Mouse (Mus musculus): ENCODE data around the gene Arih2. TPM values are rescaled to one million over a fixed set of nuclear protein-coding genes. Genes with fewer than 3 reads are reported as not detected.

The Arih2 gene
- total RNA-seq, 2 experiments from 2014 or later, result 73.1 to 84.5 TPM

DNA sequence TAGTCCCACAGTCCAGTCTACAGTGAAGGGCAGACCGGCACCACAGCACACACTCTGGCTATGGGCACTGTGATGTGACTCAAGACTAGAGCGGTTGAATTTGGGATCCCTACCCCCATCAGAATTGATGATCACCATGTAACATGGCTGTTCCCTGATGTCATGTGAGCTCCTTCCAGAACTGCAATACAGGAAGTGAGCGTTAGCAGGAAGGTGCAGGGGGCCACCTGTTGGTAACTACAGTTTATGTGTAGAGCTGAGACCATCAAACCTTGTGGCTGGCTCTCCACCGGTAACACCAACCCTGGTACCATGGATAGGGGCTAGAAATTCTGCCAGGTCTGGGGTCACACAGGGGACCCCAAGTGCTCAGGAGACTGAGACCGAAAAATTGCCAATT lies 60.0 kb downstream of the Arih2 start:
- no peak for DNase-seq (ENCODE audit: low spot score)

DNA sequence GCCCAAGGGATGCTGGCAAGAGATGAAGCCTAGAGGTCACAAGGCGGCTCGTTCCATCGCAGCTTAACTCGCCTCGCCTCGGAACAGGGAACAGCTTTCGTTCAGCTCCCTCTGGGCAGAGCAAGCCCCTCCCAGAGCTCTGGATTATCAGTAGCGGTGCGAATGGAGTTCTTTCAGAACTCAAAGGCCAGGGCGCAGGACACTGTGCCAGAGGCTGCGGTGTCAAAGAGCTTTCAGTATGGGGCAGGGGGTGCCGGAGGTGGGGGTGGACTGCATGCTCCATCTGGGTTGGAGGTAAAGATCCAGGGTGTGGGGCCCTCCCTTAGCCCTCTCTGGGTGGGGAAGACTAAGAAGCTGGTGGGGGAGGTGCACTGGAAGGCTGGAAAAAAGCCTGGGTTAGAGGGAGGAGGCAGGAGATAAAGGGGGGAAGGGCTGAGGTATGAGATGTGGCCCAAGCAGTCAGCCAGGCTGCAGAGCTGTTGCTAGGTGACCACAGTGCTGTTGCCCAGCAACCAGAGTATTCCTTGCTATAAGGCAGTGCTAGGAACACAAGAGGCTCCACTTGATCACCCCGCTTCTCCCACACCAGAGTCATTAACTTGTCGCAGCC lies 61.5 kb downstream of the Arih2 start:
- DNase-seq (ENCODE audit: low spot score), result peak; percentile 52

DNA sequence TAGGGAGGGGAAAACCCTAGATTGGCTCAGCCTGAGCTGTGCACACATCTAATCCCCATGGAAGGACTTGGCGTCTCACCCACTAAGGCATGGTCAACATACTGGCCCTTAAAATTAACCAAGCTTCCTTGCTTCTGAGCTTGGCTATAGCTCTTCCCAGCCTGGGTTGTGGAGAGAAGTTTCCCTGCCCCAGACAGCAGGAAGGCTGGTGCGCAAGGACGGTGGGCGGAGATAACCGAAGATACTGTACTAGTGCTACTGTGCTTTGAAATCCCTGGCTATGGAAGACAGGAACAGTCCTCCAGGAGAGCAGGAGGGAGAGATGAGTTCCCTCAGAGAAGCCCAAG lies 69.9 kb downstream of the Arih2 start:
- DNase-seq (ENCODE audit: low spot score), result no peak

DNA sequence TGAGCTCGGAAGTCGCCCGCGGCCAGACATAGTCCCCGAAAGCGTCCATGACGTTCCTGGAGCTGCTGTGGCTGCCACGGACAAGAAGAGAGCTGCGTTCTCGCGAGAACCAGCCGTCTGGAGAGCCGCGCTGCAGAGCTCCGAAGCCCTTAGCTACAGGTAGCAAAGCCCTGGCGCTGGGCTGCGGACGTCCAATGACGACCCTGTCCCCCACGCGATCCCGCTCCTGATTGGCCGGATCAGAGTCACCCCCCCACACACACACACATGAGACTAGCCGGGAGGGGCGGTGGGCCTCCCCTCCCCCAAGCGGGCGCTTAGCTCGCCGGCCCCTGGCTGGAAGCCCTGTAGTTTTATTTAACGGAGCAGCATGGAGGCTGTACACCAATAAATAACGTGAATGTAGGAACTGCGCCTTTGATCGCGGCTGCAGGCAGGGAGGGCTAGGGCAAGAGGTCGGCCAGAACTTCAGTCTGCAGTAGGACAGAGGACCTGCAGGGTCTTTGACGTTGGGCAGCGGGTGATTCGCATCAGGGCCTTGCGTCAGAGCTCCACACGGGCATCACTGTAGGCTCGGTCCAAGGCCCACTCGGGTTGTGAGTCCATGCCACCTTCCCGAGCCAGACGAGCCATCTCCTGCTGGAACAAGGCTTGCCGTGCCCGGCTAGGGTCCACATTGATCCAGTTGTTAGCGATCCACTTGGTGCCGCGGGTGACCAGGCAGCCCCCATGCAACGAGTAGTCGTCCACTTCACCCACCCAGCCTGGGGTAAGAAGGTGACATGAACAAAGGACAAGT lies 70.4 kb downstream of the Arih2 start, which contains the start of gene Wdr6:
Gene Wdr6, minus strand, starts transcription at position 195 of the 799 bp plus-strand sequence.
- DNase-seq (ENCODE audit: low spot score), result peak; percentile 90

DNA sequence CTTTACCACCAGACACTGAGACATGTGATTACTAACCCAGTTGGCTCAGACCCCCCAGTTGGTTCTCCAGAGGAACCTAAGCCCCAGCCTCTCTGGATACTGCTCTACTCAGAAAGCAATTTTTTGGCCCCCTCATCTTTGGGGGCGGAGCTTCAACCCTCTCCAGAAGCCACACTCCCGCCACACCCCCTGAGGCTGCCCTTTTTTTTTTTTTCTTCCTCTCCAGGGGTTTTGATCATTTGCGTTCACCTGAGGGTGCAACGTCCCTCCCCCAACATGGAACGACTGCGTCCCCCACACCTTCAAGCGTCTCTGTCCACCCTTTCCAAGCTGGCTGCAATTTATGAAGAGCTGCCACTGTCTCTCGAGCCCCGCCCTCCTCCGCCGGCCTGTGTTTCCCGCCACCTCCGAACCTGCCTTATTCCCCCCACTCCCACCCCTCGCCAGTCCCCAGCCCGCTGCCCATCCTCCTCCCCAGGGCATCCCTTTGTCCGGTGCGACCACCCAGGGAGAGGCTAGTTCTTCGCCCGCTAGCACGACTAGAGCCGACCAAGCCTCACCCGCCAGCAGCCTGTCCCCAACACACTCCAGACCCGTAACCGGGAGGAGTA lies 71.1 kb downstream of the Arih2 start:
- peak; percentile 75 for DNase-seq (ENCODE audit: low spot score)

DNA sequence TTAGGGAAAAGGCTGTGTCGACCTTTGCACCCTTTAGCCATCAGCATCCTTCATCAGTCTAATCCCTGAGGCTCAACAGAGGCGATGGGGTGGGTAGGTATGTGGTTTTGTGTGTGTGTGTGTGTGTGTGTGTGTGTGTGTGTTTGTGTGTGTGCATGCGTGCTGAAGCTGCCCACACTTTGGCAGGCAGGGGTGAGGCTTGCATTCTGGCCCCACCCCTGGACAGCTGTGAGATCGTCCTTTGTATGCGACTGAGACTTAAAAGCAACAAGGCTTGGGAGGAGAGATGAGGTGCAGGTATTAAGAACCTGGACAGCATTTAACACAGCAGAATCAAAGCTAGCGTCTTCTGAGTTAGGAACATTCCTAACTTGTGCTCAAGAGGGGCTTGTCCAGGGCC lies 72.2 kb downstream of the Arih2 start:
- DNase-seq (ENCODE audit: low spot score), result no peak

DNA sequence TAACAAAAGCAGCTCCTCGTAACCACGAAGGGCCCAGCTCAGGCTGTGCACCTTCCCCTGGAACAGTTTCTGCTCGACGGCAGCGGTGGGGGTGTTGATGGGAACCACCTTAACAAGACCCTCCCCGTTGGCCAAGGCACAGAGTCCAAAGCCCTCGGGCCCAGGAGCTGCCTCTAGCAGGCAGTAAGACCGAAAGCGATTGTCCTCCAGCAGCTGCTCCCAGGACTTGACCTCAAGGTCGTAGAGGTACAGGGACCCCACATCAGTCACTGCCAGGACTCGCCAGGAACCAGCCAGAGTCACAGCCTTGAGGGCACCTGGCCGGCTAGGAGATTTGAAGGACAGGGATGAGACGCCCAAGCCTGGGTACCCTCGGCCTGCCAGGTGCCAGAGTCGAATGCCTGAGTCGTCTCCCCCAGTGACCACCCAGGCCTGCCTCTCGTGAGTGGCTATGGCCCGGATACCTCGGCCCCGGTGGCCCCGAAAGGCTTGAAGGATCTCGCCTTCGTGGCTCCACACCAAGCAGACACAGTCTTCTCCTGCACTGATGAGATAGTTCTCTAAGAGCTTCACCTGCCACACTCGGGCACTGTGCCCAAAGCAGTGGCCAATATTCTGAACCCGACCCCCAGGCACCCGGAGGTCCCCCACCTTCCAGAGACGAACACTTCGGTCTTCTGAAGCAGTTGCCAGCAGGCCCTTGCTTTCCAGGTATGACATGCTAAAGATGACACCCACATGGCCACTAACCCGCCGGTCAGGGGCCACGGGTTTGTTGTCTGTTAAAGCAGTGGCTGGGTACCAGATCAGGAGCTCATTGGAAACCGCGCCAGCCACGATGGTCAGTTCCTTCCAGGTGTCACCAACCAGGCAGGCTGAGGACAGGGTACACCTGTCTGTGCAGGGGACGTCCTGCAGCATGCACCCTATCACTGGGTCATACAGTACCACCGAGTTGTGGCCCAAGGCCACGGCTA lies 73.6 kb downstream of the Arih2 start:
- no peak for DNase-seq (ENCODE audit: low spot score)

DNA sequence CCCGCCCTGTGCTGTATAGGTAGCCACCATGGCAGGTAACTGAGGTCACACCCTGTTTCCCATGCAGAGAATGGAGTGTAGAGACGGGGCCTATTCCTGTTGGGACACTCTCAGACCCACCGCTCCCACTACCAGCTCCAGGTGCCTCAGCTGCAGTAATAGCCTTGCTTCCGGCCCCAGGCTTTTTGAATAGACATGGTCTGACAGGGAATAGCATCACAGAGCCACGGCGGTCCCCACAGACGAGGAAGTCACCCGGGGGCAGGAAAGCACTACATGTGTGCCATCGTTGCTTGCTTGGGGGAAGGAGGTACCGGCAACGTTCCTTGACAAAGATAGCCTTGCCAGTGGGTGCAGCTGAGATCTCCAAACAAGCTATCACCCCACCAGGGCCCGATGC lies 74.3 kb downstream of the Arih2 start:
- DNase-seq (ENCODE audit: low spot score), result no peak

DNA sequence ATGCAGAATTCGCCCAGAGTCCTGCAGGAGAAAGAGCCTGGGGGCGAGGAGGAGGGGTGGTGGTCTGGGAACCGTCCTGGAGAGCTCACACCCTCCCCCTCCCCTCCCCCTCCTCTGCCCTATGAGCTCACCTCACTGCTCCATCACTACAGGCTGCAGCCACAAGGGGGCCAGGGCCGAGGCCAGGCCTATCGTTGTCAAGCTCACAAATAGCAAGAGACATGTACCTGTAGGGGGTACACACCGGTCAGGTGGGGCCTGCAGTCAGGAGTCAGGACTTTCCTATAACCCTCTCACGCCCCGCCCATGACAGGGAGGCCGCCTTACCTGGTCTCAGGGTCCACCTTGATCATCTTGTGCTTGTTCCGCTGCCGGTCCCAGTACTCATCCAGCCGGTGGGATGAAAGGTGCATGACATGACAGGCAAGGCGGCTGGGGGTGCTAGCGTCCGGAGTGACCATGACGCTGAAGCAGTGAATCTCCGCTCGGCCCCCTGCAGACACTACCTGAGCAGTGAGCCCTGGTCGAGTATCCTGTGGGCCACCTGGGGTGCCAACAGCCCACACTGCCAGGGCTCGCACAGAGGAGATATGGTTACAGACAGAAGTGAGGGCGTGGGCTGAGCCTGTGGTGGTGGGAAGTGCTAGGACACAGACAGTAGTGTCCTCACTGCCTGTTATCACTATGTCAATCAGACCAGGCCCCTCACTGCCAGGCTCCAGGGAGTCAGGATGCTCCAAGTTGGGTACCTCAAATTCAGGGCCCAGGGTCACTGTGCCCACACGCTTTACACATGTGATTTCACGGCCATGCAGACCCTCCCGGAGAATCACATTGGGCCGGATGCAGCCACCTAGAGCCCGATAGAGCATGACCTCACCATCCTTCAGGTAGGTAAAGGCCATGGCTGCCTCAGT lies 75.2 kb downstream of the Arih2 start:
- peak; percentile 30 for DNase-seq (ENCODE audit: low spot score)

DNA sequence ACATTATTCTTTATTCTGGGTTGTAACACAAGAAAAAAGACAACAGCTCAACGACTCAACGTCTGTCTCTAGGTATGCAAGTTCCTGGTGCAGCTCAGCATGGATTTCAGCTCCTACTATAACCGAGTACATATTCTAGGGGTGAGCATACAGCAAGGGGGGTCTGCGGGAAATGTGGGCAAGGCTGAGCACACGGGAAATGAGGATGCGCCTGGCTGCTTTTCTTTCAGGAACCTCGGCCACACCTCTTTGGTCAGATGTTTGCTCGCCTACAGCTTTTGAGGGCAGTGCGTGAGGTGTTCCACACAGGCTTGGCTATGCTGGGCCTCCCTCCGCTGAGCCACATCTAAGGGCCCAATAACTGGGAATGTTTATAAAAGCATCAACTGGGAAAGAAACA lies 76.9 kb downstream of the Arih2 start:
- no peak for DNase-seq (ENCODE audit: low spot score)

DNA sequence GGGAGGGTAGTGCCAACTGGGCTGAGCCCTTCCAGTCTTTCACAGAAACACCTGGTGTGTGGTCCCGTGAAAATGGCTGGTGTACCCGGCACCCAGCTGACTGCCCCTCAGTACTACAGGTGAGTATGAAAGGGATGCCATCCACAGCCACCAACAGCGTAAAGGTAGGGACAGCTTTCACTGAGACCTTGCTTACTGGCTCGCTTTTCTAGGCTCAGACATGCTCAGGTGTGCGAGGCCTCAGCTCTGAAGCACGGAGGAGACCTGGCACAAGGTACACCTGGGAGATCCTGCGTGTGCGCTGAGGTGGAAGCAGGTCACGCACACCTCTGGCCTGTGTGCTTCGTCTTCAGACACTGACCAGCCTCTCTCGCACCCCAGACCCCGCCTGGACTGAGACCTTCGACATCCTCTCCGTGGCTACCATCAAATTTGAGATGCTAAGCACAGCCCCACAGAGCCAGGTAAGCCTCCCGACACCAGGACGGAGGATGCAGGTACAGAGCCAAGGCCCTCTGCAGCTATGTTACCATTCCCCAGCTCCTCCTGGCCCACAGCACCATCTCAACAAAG lies 77.7 kb downstream of the Arih2 start:
- DNase-seq (ENCODE audit: low spot score), result no peak

DNA sequence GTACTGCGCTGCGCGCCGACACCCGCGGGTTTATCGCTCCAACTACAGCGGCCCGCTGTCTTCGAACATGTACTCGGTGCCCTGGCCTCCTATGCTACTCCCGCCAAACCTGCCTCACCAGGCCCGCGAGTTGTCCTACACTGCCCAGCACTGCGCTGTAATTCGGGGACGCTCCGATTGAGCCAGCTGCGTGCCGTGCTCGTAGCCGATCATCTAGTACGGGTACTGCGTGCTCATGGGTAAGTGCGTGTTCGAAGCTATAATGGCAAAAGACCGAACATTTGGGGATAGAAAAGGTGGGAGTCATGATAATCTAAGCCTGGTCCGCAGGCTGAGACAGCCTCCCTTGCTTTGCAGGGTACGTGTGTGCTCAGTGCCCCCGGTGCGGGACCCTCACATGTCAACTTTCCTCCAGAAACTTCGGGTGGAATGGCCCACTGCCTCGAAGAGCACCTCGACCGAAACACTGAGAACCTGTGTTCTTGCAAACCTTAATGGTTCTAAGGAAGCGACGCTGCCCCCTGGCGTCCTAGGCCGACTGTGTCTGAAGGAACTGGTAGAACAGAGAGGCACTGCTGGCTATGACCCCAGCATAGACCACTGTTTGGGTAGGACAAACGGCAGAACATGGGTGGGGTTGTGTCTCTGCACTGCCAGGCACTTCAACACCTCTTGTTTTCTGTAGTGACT lies 78.8 kb downstream of the Arih2 start:
- DNase-seq (ENCODE audit: low spot score), result peak; percentile 66

DNA sequence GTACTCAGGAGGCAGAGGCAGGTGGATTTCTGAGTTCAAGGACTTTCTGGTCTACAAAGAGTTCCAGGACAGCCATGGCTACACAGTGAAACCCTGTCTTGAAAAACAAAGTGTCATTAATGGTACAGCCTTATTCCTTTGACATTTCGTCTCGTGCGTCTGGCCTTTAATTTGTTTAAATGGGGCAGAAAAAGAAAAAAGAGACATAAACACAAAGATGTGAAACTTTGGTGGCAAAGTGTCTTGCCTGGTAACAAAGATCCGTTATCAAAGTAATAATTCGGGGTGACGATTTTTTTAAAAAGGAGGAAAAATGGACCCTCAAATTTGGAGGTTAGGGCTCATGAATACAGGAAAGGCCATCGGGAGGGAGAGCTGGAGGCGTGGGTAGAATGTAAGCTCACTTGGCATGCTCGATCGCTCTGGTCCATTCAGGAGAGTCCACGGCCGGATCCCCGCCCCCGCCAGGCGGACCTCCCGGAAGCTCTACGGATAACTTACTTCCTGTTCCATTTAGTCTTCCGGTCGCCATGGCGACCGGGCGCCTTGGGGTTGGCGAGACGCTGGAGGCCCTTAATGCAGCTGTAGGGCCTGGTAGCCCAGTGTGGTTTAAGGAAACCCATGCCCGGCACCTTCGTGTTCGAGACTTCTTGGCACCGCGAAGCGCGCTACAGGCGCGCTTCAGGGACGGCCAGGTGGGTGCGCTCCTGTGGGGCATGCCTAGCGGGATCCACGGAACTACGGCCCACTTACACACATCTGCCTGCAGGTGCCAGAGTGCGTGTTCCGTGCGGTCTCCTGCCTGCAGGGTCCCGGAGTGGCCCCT lies 79.6 kb downstream of the Arih2 start, which contains the start of gene Dalrd3:
Gene Dalrd3, plus strand, starts transcription at position 506 of the 826 bp plus-strand sequence.
- DNase-seq (ENCODE audit: low spot score), result peak; percentile 88

DNA sequence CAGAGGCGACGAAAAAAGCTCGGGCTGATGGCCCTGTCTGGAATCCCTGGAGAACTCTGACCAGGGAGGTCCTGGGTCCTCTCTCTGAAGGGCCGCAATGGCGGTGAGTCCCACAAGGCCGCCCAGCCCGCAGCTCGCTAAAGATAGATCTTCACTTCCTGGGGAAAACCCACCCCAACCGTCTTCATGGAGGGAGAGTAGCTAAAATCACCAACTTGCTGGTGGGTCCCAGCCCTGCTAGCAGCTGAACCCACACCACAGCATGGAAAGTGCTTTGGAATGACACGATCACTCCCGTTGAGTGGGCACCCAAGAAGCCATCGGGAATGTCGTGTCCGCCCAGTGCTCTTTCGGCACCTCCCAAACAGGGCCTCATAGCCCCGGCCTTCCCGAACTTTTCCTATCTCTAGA lies 80.7 kb downstream of the Arih2 start:
- DNase-seq (ENCODE audit: low spot score), result no peak

DNA sequence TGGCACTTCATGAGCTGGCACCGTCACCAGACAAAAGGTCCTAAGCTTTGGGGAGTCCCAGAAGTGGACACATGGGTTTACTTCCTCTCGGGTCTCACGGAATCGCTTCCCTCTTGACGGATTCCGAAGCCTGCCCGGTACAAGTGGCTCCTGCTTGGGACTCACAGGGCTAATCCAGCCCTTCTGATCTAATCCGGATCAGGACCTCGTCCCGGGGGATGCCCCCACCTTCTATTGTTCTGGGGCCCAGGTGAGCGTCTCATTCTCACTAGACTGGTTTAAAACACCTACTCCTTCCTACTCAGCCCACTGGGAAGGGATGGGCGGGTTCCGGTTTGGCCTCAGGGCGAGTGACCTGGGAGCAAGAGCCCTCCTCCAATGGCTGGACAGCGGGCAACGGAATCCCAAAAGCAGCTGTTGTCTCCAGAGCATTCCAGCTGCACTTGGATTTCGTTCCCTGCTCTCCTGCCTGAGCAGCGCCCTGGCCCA lies 81.2 kb downstream of the Arih2 start:
- DNase-seq (ENCODE audit: low spot score), result peak; percentile 29

DNA sequence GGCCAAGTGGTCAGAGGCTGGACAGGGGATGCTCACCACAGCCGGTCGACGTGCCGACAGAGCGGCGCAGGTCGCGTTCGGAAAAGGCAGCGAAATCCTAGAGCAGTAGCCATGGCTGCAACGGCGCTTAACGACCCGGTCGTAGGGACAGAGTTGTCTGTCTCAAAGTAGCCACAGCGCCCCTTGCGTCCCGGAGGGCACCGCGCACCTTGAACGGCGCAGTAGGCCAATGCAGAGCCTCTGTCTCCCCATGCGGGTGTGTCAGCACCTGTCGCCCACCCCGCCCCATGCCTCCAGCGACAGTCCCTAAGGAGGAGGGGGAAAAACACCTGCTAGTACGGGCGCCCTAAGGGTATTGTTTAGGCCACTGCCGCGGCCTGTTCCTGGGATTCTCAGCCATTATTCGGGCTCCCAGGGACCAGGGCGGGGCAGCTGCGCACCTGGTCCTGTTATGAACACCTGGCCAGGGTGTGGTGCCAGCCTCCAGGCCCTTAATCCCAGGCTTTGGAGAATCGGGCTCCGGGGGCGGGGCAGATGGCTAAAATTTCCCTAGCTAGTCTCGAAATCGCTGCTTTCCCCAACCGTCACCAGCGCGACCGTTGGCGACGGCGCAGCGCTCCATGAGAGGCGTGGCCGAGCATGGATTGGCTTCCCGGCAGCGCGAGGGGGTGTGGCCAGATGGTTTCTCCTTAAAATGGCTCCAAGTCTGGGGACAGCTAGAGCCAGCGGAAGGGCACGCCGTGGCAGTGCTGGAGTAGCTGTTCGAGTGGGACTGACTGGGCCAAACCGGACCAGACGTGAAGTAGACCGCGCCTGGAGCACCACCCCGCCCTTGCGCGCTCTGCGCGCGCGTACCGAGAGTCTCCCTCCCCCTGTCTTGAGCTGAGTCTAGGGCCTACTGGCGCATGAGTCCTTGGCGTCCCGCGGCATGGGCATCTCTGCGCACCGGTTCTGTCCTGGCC lies 82.1 kb downstream of the Arih2 start, which contains the start of gene Ndufaf3:
Gene Ndufaf3, minus strand, starts transcription at position 620 of the 962 bp plus-strand sequence.
- DNase-seq (ENCODE audit: low spot score), result peak; percentile 96

Data from gastrocnemius, adult 18-20 months (tissue).